Mouse (Mus musculus) forelimb bud, embryonic 11.5 days (tissue): ENCODE data around the gene Elof1.

Experiments
- DNase-seq: peaks from one replicate; pipeline ENCODE4 v3.0.0-alpha.2; 2012; ENCODE audit warnings: low read depth, low spot score

Elof1 gene

GRCm38 (mm10) chr9:22136765-22137547, 20.0 kb upstream of the Elof1 start:
- DNase-seq, result peak; percentile 49

- DNase-seq, result no peak
These were observed 18.8 kb upstream of the Elof1 start, which contains the start of gene Acp5 for GRCm38 (mm10) chr9:22135644-22136390. Gene Acp5, minus strand, starts transcription at chr9:22135711.

GRCm38 (mm10) chr9:22134988-22135643, 18.1 kb upstream of the Elof1 start:
- no peak for DNase-seq

- DNase-seq, result no peak
These were observed 17.4 kb upstream of the Elof1 start for GRCm38 (mm10) chr9:22134246-22134890.

GRCm38 (mm10) chr9:22132220-22132619, 15.2 kb upstream of the Elof1 start:
- no peak for DNase-seq

- DNase-seq, result peak; percentile 52
These were observed 14.4 kb upstream of the Elof1 start for GRCm38 (mm10) chr9:22131226-22131981.

GRCm38 (mm10) chr9:22125246-22126027, 8.5 kb upstream of the Elof1 start:
- no peak for DNase-seq

GRCm38 (mm10) chr9:22124169-22124568, 7.2 kb upstream of the Elof1 start:
- DNase-seq, result no peak

GRCm38 (mm10) chr9:22123069-22123609, 6.2 kb upstream of the Elof1 start:
- DNase-seq, result no peak

- no peak for DNase-seq
These were observed 5.0 kb upstream of the Elof1 start for GRCm38 (mm10) chr9:22122005-22122404.

- no peak for DNase-seq
These were observed 4.6 kb upstream of the Elof1 start for GRCm38 (mm10) chr9:22121545-22121944.

GRCm38 (mm10) chr9:22119543-22119942, 2.6 kb upstream of the Elof1 start:
- DNase-seq, result no peak

GRCm38 (mm10) chr9:22117754-22118456, 933 bp upstream of the Elof1 start:
- peak; percentile 68 for DNase-seq

- DNase-seq, result no peak
These were observed 886 bp downstream of the Elof1 start for GRCm38 (mm10) chr9:22116086-22116485.

GRCm38 (mm10) chr9:22115635-22116034, 1.3 kb downstream of the Elof1 start:
- DNase-seq, result no peak

GRCm38 (mm10) chr9:22108194-22108593, 8.8 kb downstream of the Elof1 start:
- no peak for DNase-seq

- no peak for DNase-seq
These were observed 17.1 kb downstream of the Elof1 start for GRCm38 (mm10) chr9:22099922-22100321.

GRCm38 (mm10) chr9:22098993-22099696, 17.8 kb downstream of the Elof1 start, which contains the start of gene Cnn1:
Gene Cnn1, plus strand, starts transcription at chr9:22099216.
- DNase-seq, result no peak
